Comparison of ENCODE assay signal across 18 mouse cellular contexts in genomic region chr6:40112488-40112887, GRCm38 (mm10).
DNase-seq lines count a peak whose midpoint lies in the region; ATAC-seq and TF ChIP-seq lines count a peak whose summit lies in the region.
"Had no signal": no experiment of that assay in that cellular context is flagged by ENCODE, and none has a peak within 500 bp of the region (broad histone marks: within the 10 kb centered on the region; RNA-seq: fewer than 3 reads in every experiment).

No protein-coding gene starts in this region.

- no peaks in the 10 kb centered on the region for H3K36me3 ChIP-seq in forebrain, embryonic 15.5 days
- H3K36me3 ChIP-seq in forebrain, embryonic 10.5 days (replicated peaks), result no peaks in the 10 kb centered on the region
- no peaks in the 10 kb centered on the region for H3K36me3 ChIP-seq in limb, embryonic 14.5 days (ENCODE audit: control insufficient read depth, insufficient read depth, low read length)
- no peaks in the 10 kb centered on the region for H3K36me3 ChIP-seq in limb, embryonic 10.5 days
- H3K36me3 ChIP-seq in liver, embryonic 11.5 days (ENCODE audit: control insufficient read depth, insufficient read depth, low read length), result no peaks in the 10 kb centered on the region
- H3K36me3 ChIP-seq: heart, embryonic 12.5 days; hindbrain, embryonic 10.5 days; limb, embryonic 13.5 days; midbrain, embryonic 12.5 days had no signal

- DNase-seq in forebrain, embryonic 10.5 days (ENCODE audit: extremely low spot score, low spot score), result no peak
- no peak for DNase-seq in limb, embryonic 14.5 days (ENCODE audit: low spot score)
- DNase-seq in limb, embryonic 10.5 days (ENCODE audit: low spot score), result no peak
- DNase-seq in layer of hippocampus, postnatal 14 days (ENCODE audit: low spot score in 2 of 2), result peak; percentile 45 to 74
- DNase-seq in right cerebral cortex, postnatal 10 days (ENCODE audit: low spot score in 2 of 2), result peak; percentile 57 to 66
- DNase-seq in cerebellum, adult 9-11 months, result no peak
- no peak for DNase-seq in liver, embryonic 11.5 days (ENCODE audit: low spot score)
- DNase-seq: adrenal gland, postnatal 14 days; cerebellum, adult 9-10 months; kidney, adult 11 months; kidney, postnatal 14 days; liver, postnatal 0 days; lung, postnatal 36 days had no signal

- no peak overlapping the region for H3K4me3 ChIP-seq in forebrain, embryonic 15.5 days
- no peak overlapping the region for H3K4me3 ChIP-seq in forebrain, embryonic 10.5 days
- H3K4me3 ChIP-seq in limb, embryonic 14.5 days (replicated peaks; ENCODE audit: low read length), result no peak overlapping the region
- no peak overlapping the region for H3K4me3 ChIP-seq in limb, embryonic 10.5 days
- H3K4me3 ChIP-seq in liver, embryonic 11.5 days (ENCODE audit: low read depth, low read length), result no peak overlapping the region
- H3K4me3 ChIP-seq: heart, embryonic 12.5 days; hindbrain, embryonic 10.5 days; limb, embryonic 13.5 days; midbrain, embryonic 12.5 days had no signal

- H3K9ac ChIP-seq in forebrain, embryonic 15.5 days (replicated peaks), result no peak overlapping the region
- no peak overlapping the region for H3K9ac ChIP-seq in limb, embryonic 14.5 days (ENCODE audit: low read depth, low read length, severe bottlenecking)
- H3K9ac ChIP-seq in liver, embryonic 11.5 days (ENCODE audit: low read depth, low read length), result no peak overlapping the region
- H3K9ac ChIP-seq: heart, embryonic 12.5 days; limb, embryonic 13.5 days; liver, postnatal 0 days; midbrain, embryonic 12.5 days had no signal

- H3K27me3 ChIP-seq in forebrain, embryonic 15.5 days, result no peaks in the 10 kb centered on the region
- no peaks in the 10 kb centered on the region for H3K27me3 ChIP-seq in forebrain, embryonic 10.5 days (ENCODE audit: poor library complexity, severe bottlenecking)
- H3K27me3 ChIP-seq in limb, embryonic 14.5 days (ENCODE audit: control insufficient read depth, insufficient read depth, low read length), result no peaks in the 10 kb centered on the region
- H3K27me3 ChIP-seq in limb, embryonic 10.5 days (ENCODE audit: low read depth, poor library complexity, severe bottlenecking), result no peaks in the 10 kb centered on the region
- H3K27me3 ChIP-seq in liver, embryonic 11.5 days (replicated peaks; ENCODE audit: control insufficient read depth, insufficient read depth, low read length), result no peaks in the 10 kb centered on the region
- H3K27me3 ChIP-seq: limb, embryonic 13.5 days; midbrain, embryonic 12.5 days had no signal

- peak overlapping the region; percentile 16; the same call in 1 of the 2 replicates for H3K27ac ChIP-seq in forebrain, embryonic 15.5 days (replicated peaks)
- no peak overlapping the region for H3K27ac ChIP-seq in forebrain, embryonic 10.5 days
- H3K27ac ChIP-seq in limb, embryonic 14.5 days (replicated peaks; ENCODE audit: low read depth, low read length), result 0 out of 2 replicates have a peak overlapping the region, but pooled peaks have one; percentile 29
- no peak overlapping the region for H3K27ac ChIP-seq in limb, embryonic 10.5 days
- no peak overlapping the region for H3K27ac ChIP-seq in liver, embryonic 11.5 days (ENCODE audit: low read depth, low read length)
- H3K27ac ChIP-seq: hindbrain, embryonic 10.5 days; limb, embryonic 13.5 days; midbrain, embryonic 12.5 days had no signal

- 68% methylated on average over 10 of the region's 10 CpGs for WGBS in forebrain, embryonic 15.5 days
- 92% methylated on average over 10 of the region's 10 CpGs for WGBS in forebrain, embryonic 10.5 days
- 71% methylated on average over 10 of the region's 10 CpGs for WGBS in limb, embryonic 14.5 days
- 91% methylated on average over 10 of the region's 10 CpGs for WGBS in limb, embryonic 10.5 days
- 86% methylated on average over 10 of the region's 10 CpGs for WGBS in liver, embryonic 11.5 days

- TF ChIP-seq POLR2A in limb, embryonic 14.5 days (IDR thresholded peaks at IDR 0.05; ENCODE audit: borderline replicate concordance, extremely low read depth, insufficient read depth, insufficient read length), result no peak

- H3K9me3 ChIP-seq in forebrain, embryonic 15.5 days, result no peaks in the 10 kb centered on the region
- H3K9me3 ChIP-seq in forebrain, embryonic 10.5 days, result no peaks in the 10 kb centered on the region
- H3K9me3 ChIP-seq in limb, embryonic 14.5 days (ENCODE audit: control insufficient read depth, low read length), result no peaks in the 10 kb centered on the region
- no peaks in the 10 kb centered on the region for H3K9me3 ChIP-seq in limb, embryonic 10.5 days (replicated peaks)
- H3K9me3 ChIP-seq in liver, embryonic 11.5 days (ENCODE audit: control insufficient read depth, low read length), result no peaks in the 10 kb centered on the region
- H3K9me3 ChIP-seq: heart, embryonic 12.5 days; hindbrain, embryonic 10.5 days; limb, embryonic 13.5 days; midbrain, embryonic 12.5 days had no signal

- ATAC-seq in forebrain, embryonic 15.5 days (replicated peaks), result no peak
- no peak for ATAC-seq in limb, embryonic 14.5 days (ENCODE audit: low FRiP score, low read depth)
- ATAC-seq in liver, embryonic 11.5 days (replicated peaks; ENCODE audit: low FRiP score), result no peak
- ATAC-seq: liver, postnatal 0 days had no signal

- H3K4me1 ChIP-seq in forebrain, embryonic 15.5 days, result peaks cover 3% of the 10 kb centered on the region; the same call in 1 of the 2 replicates
- no peaks in the 10 kb centered on the region for H3K4me1 ChIP-seq in forebrain, embryonic 10.5 days
- H3K4me1 ChIP-seq in limb, embryonic 14.5 days (ENCODE audit: control insufficient read depth, insufficient read depth, low read length), result no peaks in the 10 kb centered on the region
- no peaks in the 10 kb centered on the region for H3K4me1 ChIP-seq in limb, embryonic 10.5 days
- no peaks in the 10 kb centered on the region for H3K4me1 ChIP-seq in liver, embryonic 11.5 days (replicated peaks; ENCODE audit: control insufficient read depth, insufficient read depth, low read length)
- H3K4me1 ChIP-seq: heart, embryonic 12.5 days; hindbrain, embryonic 10.5 days had no signal

- H3K4me2 ChIP-seq in forebrain, embryonic 15.5 days (replicated peaks), result no peak overlapping the region
- no peak overlapping the region for H3K4me2 ChIP-seq in limb, embryonic 14.5 days (replicated peaks; ENCODE audit: low read depth, low read length, severe bottlenecking)
- no peak overlapping the region for H3K4me2 ChIP-seq in liver, embryonic 11.5 days
- H3K4me2 ChIP-seq: heart, embryonic 12.5 days; limb, embryonic 13.5 days; midbrain, embryonic 12.5 days had no signal

Comparison
In these comparisons a context has a peak if more than half of its experiments do, and no peak if none do; other contexts are left out.
1. H3K27ac ChIP-seq: peak in forebrain, embryonic 15.5 days (single experiment) and limb, embryonic 14.5 days (single experiment); none in forebrain, embryonic 10.5 days (single experiment), limb, embryonic 10.5 days (single experiment) and liver, embryonic 11.5 days (single experiment).
2. DNase-seq: peak in layer of hippocampus, postnatal 14 days (2 of 2) and right cerebral cortex, postnatal 10 days (2 of 2); none in forebrain, embryonic 10.5 days (single experiment), limb, embryonic 14.5 days (single experiment), limb, embryonic 10.5 days (single experiment), cerebellum, adult 9-11 months (single experiment) and liver, embryonic 11.5 days (single experiment).